Mouse (Mus musculus): ENCODE data around the gene Fhit.
"Not testable (repeated sequence)": the region's sequence is repeated elsewhere in the genome, so short reads cannot be mapped to it uniquely, and the experiment has no call there.

Fhit gene

DNA sequence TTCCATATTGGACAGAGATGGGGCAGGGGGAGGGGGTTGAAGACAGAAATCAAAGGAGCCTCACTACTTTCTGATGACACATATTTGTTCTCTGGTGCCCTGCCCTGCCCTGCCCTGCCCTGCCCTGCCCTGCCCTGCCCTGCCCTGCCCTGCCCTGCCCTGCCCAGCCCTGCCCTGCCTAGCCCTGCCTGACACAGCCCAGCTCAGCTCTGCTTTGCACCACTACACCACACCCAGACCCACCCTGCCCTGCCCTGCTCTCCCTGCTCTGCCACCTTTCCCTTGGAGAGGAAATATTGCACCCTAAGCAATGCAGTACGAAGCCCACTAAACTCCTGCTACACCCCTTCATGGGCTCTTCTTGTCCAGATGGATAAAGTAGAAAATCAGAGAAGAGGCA, 1171.2 kb downstream of the Fhit start:
- no peak for DNase-seq (ENCODE audit: low read depth, low spot score)

DNA sequence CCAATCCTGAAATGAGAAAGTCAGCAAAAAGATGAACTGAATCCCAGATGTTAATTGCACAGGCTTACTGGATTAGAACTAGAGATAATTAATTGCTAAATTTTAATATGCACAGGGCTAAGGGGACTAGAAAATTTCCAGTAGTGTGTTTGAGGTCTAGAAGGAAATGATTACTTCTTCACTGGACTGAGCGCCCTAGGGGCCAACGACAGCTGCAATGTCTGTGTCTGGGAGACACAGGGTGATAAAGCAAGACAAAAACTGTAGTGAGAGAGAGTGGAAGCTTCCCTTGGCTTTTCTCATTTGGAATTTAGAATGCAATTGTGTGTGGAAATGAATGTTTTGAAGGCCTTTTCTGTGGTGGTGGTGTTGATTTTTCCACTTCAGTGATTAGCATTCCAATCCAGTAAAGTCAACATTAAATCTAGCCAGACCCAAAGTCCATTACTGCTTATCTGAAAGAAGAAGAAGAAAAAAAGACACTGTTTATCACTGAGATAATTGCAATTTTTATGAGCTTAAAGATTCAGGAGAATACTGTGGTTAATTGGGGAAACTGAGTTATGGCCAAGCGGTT, 1184.8 kb downstream of the Fhit start:
- no peak for DNase-seq (ENCODE audit: low read depth, low spot score)

DNA sequence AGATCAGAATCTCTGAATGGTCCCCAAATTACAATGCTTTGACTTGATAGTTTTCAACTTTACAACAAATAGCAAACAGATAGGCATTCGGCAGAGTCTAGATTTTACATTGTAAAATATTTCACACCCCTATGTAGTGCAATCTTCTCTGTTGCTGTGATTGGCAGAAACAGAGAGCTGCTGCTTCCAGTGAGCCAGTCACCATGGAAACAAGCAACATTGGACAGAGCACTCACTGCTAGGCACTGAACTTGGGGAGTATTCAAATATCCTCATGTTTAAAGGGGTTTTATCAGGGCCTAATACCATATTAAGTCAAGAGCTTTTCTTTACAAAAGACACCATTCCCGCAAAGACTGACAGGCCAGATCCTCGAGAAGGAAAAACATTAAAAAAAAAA, 1187.4 kb downstream of the Fhit start:
- DNase-seq (ENCODE audit: low read depth, low spot score), result peak; percentile 22

- DNase-seq (ENCODE audit: low read depth, low spot score), result no peak
Observed at GRCm38 (mm10) chr14:9963853-9964252, 1198.0 kb downstream of the Fhit start.

DNA sequence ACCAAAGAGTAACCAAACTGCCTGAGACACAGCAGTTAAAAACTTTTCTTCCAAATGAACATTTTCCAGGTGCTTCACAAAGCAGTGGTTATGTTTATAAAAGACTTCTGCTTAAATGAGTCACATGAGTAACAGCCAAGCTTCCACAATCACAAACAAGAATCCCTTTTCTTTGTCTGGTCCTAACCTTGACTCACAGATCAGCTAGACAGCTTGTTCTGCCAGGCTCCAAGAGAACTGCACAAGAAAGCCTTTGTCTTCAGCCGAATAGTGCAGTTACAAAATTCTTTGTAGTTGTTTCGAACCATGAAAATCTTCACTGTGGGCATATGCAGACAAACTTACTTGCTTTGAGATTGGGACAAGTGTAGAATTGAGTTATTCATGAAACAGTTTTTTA, 1201.4 kb downstream of the Fhit start:
- no peak for DNase-seq (ENCODE audit: low read depth, low spot score)

GRCm38 (mm10) chr14:9899494-9899893, 1262.3 kb downstream of the Fhit start:
- DNase-seq (ENCODE audit: low read depth, low spot score), result no peak

DNA sequence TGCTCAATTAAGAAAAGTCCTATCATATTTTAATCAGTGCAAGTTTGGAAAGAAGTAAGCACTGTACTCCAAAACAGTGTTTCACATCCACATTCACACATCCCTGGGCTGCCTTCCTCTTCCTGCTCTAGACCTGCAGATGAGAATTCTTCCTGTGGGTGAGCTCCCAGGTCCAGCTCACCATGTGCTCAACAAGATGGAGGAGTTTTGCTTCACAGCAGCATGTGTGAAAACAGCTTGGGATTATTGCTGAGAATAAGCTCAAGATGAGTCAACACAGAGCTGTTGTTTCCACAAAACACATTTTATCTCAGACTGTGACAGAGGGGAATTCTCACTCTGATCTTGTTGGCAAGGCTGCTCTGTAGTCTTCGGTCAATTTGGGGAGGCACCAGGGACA, 1265.3 kb downstream of the Fhit start:
- no peak for DNase-seq (ENCODE audit: low read depth, low spot score)

DNA sequence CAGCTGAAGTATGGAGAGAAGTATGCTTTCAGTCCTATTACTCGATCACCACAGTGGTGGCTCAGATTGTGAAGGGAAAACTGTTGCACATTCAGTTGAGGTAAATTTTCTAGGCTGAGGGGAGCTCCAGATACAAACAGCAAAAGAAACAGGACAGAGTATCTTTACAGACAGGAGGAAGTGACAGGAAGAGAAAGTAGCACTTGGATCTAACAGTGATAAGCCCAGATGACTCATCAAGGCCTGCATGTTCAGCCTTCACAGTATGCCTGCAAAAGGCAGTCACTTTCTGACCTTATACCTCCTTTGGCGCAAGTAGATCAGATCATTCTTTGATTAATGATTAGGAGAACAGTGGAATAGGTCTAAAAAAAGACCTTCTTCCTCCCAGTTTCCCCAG, 1309.8 kb downstream of the Fhit start:
- no peak for DNase-seq (ENCODE audit: low read depth, low spot score)

DNA sequence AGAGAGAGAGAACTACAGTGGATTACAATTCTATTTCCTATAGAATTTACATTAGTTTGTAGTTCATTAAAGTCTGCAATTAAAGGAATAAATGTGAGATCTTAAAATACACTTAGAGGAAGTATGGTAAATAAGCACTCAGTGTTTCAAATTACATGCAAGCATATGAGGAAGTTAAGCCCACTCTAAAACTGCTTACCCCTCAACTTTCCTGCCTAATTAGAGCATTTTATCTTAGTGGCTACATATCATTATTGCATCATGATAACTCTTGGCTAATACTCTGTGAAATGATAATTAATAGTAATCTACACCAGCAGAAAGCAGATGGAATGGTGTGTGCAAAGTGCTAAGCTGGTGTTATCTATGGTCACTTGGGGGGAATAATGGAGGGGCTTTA, 1329.5 kb downstream of the Fhit start:
- DNase-seq (ENCODE audit: low read depth, low spot score), result no peak

DNA sequence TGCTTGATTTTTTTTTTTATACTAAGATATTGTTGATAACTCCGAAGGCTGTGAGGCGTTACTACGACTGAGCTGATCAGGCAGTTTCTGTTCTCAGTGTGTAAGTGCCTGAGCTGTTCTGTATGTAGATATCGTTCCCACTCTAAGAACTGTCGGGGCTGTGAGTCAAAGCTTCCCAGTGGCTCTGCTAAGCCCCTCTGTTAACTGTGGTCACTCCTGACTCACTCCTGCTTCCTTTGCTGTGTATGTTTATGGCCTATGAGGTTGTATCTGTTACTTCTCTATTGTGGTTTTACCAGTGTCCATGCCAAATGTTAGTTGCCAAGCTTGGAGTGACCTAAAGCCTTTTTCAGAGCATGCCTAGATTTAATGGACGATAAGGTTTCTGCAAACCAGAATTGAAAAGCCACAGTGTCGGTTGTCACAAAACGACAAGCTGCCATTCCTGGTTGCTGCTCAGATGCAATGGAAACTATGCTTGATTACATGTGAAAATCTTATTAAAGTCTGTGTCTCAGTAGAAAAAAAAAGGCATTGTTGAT, 1333.1 kb downstream of the Fhit start:
- not testable (repeated sequence) for DNase-seq (ENCODE audit: low read depth, low spot score)

GRCm38 (mm10) chr14:9815963-9816362, 1345.9 kb downstream of the Fhit start:
- no peak for DNase-seq (ENCODE audit: low read depth, low spot score)

DNA sequence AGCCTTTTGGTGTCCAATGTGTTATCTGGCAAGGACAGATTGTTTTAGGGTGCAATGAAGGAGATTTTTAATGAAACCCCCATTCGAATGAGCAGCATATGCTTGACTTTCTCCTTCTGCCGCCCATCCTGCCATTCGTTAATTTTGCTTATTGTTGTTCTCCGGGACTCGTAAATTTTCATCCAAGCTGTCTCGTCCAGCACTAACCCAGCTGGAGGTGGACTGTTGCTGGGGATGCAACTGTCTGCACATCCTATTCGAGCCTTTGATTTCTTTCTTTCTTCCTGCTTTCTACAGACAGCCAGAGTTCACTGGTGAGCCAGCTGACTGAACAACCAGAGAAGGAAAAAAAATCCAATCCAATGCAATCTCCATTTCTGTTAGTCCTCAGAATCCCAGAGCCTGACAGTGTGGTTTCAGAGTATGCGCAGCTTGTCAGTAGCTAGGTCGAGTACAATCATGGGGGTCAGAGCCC, 1350.0 kb downstream of the Fhit start:
- no peak for DNase-seq (ENCODE audit: low read depth, low spot score)

DNA sequence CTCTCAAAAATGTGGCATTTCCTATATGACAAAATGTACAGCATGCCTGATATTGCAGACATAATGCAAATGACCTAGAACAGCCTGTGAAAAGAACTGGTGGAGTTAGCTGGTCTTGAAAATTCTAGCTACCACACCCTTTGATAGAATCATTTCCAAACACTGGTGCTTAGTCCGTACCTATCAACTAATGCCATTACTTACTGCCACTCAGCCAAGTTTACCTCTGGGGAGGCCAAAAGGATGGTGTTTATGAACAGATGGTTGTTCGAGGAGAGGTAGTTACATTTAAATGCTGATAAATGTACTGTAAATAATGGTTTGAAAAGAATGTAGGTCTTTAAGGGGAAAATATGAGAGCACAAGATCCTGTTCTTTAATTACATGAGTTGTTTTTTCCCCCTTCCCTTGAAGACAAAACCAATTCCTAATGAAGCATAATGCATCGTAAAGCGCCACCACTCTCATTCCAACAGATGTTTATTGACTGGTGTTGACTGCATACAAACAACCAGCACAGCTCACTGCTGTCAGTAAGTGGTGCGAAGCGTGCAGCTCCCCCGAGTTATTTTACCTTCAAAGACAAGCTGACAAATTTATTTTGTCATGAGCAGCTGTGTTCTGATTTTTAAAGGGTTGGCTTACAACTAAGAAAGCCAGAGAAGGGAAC, 1350.5 kb downstream of the Fhit start:
- peak; percentile 26 for DNase-seq (ENCODE audit: low read depth, low spot score)

DNA sequence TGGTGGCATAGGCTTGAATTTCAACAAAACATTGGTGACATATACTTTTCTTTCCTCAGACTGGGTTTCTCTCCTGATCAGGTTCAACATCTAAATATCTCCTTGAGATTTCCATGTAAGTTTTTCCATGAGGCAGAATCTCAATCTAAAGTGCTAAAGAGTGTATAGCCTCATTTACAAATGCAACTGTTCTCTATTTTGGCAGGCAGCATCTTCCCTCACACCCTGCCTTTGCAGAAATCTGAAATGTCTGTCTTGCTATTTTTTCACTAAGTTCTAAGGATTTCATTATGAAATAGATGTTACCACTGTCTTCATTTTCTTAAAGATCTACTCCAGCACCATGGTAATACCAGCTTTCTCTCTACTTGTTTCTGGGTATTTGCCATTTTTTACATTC, 1368.4 kb downstream of the Fhit start:
- DNase-seq (ENCODE audit: low read depth, low spot score), result no peak

DNA sequence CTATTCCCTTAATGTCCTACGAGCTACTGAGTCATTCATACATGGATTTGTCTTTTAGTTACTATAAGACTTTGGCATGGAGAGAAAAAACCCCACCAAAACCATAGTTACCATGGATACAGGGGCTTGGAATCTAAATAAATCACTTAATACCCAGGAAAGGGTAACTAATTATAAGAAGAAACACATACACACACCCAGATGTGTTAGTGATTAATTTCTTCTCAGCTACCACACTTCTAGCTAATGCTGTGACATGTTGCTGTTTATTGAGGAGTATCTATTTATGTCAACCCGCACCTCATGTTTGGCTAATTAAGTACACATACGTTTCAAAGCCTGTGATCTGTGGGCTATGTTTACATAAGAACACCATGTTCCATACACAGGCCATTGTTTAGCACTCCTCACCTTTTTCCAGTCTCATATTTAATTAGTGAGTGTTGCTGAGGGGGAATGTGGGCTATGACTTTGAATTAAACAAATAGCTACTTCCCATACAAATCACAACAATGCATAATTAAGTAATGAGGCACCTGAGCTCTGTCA, 1373.4 kb downstream of the Fhit start:
- DNase-seq (ENCODE audit: low read depth, low spot score), result no peak

GRCm38 (mm10) chr14:9787389-9787788, 1374.4 kb downstream of the Fhit start:
- DNase-seq (ENCODE audit: low read depth, low spot score), result no peak

DNA sequence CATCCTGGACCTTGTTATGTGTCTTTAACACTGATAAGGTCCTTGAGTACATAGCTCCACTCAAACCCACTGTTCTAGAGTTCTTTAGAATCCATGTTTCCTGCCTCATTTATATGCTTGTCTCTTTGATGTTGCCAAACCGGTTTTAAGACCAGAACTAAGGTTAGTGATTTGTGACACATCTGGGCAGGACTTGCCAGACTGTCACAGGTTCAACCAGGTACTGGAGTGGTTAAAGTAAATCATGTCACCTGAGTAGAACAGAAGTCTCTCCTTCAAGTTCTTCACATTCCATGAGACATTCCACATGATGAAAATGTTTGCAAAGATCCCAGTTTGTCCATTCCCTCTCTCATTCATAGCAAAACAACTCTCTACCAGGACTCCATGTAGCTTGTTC, 1376.0 kb downstream of the Fhit start:
- no peak for DNase-seq (ENCODE audit: low read depth, low spot score)

DNA sequence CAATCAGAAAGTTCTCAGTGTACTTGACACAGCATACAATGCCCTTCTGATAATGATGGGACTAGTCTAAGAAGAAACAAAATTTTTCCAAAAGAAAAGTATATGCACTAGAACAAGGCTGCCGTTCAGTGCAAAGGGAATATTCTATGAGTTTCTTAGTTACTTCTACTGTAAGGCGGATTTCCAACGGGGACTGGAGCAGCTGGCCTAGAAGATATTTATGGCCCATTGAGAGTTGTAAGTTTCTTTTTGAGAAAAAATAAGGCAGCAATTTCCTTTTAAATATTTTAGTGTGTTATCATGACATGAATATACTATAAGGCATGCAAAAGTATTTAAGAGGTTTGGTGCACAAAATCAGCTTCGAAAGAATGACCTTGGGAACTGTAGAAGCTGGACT, 1410.5 kb downstream of the Fhit start:
- DNase-seq (ENCODE audit: low read depth, low spot score), result no peak

DNA sequence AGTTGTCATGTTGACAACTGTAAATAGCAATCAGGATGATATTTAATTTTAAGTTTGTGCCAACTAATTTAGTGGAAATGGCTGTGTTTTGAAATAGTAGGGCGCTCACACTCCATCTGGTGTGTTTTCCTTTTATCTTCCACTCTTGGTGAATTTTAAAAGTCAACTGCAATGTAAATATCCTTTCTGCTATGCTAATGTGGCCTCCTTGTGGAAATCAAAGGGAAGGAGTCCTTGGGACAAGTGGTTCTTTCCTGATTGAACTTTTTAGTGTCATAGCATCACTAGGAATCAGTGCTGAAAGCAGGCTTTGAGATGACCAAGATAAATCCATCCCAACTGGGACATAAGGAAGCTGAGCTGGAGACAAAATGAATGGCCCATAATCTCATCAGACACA, 1413.1 kb downstream of the Fhit start:
- DNase-seq (ENCODE audit: low read depth, low spot score), result peak; percentile 14

- DNase-seq (ENCODE audit: low read depth, low spot score), result no peak
Observed at GRCm38 (mm10) chr14:9721917-9722472, 1439.8 kb downstream of the Fhit start.

DNA sequence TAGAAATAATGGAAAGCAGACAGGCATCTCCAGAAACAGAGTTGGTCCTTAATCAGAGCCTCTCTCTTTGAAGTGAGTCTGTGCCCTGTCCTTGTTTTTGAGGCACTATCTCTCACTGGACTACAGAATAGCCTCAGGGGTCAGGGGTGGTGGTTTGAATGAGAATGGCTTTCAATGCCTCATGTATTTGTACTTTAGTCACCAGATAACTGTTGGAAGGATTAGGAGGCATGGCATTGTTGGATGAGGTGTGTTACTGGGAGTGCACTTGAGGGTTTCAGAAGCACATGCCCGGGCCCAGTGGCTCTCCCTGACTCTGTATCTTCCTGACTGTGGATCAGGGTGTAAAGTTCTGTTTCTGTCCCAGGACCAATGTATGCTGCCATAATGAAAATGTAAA, 1463.2 kb downstream of the Fhit start:
- no peak for DNase-seq (ENCODE audit: low read depth, low spot score)

DNA sequence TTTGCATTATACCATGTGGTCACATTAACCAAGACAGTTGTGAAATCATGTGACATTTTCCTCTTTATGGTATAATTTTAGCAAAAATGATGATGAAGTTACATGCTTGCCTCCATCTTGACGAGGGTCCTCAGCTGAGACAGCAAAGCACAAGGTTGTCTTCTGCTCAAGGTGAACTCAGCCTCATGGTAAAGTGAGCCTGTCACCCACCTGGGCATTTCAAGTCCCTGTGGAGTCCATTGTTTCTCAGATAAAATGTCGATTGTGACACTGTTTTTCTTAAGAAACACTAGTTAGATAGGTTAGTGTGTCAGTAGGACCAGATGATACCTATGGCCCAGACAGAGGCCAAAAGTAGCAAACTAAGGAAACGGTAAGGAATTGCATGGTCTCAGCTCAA, 1464.7 kb downstream of the Fhit start:
- no peak for DNase-seq (ENCODE audit: low read depth, low spot score)

GRCm38 (mm10) chr14:9696004-9696403, 1465.8 kb downstream of the Fhit start:
- DNase-seq (ENCODE audit: low read depth, low spot score), result no peak
